Mouse (Mus musculus) CH12.LX (cell line): ENCODE measurements around the gene Slc11a1. TPM values are rescaled to one million over a fixed set of nuclear protein-coding genes. Genes with fewer than 3 reads are reported as not detected.

Experiments used
- DNase-seq: peaks from one replicate; pipeline ENCODE4 v3.0.0-alpha.2; 2013; ENCODE audit errors: extremely low read depth
- H3K27ac ChIP-seq: 2 replicates; pipeline ENCODE4 v1.5.1; 2012; ENCODE audit warnings: low read depth, mild to moderate bottlenecking, control low read depth, moderate library complexity; ENCODE audit not compliant: insufficient read depth
- H3K27me3 ChIP-seq: replicated peaks from 2 replicates; pipeline ENCODE3; 2012; ENCODE audit warnings: inconsistent platforms
- H3K36me3 ChIP-seq, 2 experiments: replicated peaks in 1 of 2; 2 replicates each; pipeline versions ENCODE3 to v1.6.1; 2012; ENCODE audit warnings: inconsistent platforms in 1 of 2, low read length in 1 of 2, mild to moderate bottlenecking in 1 of 2, mixed read lengths in 1 of 2, moderate library complexity in 1 of 2; ENCODE audit not compliant: control insufficient read depth in 1 of 2, insufficient read depth in 1 of 2
- H3K4me1 ChIP-seq, 2 experiments: 2 replicates each; pipeline ENCODE4 v1.6.1; 2012; ENCODE audit warnings: inconsistent platforms in 1 of 2, moderate library complexity in 1 of 2; ENCODE audit not compliant: insufficient read depth in 2 of 2, control insufficient read depth in 1 of 2
- H3K4me2 ChIP-seq: 2 replicates; pipeline ENCODE4 v1.6.1; 2012; ENCODE audit warnings: low read depth, mild to moderate bottlenecking, control low read depth; ENCODE audit not compliant: poor library complexity, insufficient read depth, severe bottlenecking
- H3K4me3 ChIP-seq, 3 experiments: fragments of 150-350 bp in 1 of 3; sonication (generic) in 1 of 3; replicated peaks in 1 of 3; 2 replicates each; pipeline versions ENCODE3 to v1.5.1; 2011 to 2012; ENCODE audit warnings: low read depth in 2 of 3, low read length in 2 of 3, mild to moderate bottlenecking in 2 of 3, moderate library complexity in 2 of 3, control low read depth in 1 of 3, improper control_type of control experiment in 1 of 3, inconsistent platforms in 1 of 3, mixed read lengths in 1 of 3; ENCODE audit not compliant: poor library complexity in 1 of 3
- H3K79me2 ChIP-seq: replicated peaks from 2 replicates; pipeline ENCODE4 v1.6.1; 2012; ENCODE audit warnings: mild to moderate bottlenecking, moderate library complexity; ENCODE audit not compliant: control insufficient read depth, poor library complexity, insufficient read depth, severe bottlenecking; ENCODE audit errors: extremely low read depth
- H3K9ac ChIP-seq: 2 replicates; pipeline ENCODE4 v1.6.1; 2012; ENCODE audit warnings: low read depth, mild to moderate bottlenecking, control low read depth, moderate library complexity; ENCODE audit not compliant: insufficient read depth
- H3K9me3 ChIP-seq: replicated peaks from 2 replicates; pipeline ENCODE3; 2012; ENCODE audit warnings: low read length, inconsistent platforms, mixed read lengths
- BHLHE40 ChIP-seq: IDR thresholded peaks from 2 replicates; pipeline ENCODE4 v1.6.1; 2011; ENCODE audit warnings: mild to moderate bottlenecking, low read depth, low read length, improper control_type of control experiment
- CHD2 ChIP-seq: IDR thresholded peaks from 2 replicates; pipeline ENCODE4 v1.6.1; 2011; ENCODE audit warnings: low read length, improper control_type of control experiment
- ELF1 ChIP-seq: IDR thresholded peaks from 2 replicates; pipeline ENCODE4 v1.6.1; 2014; ENCODE audit warnings: low read depth, mild to moderate bottlenecking, inconsistent platforms, low read length, improper control_type of control experiment
- ETS1 ChIP-seq: conservative IDR thresholded peaks from 2 replicates; pipeline ENCODE4 v1.6.1; 2012; ENCODE audit warnings: low read depth, mild to moderate bottlenecking, inconsistent platforms, low read length, improper control_type of control experiment, moderate library complexity
- GABPA ChIP-seq: IDR thresholded peaks from 2 replicates; pipeline ENCODE4 v1.6.1; 2012; ENCODE audit warnings: low read depth, low read length, improper control_type of control experiment, inconsistent platforms; ENCODE audit not compliant: insufficient replicate concordance
- HCFC1 ChIP-seq: IDR thresholded peaks from 2 replicates; pipeline ENCODE4 v1.6.1; 2012; ENCODE audit warnings: low read depth, mild to moderate bottlenecking, inconsistent platforms, low read length, improper control_type of control experiment
- JUN ChIP-seq: IDR thresholded peaks from 2 replicates; pipeline ENCODE4 v1.6.1; 2011; ENCODE audit warnings: low read depth, mild to moderate bottlenecking, low read length, improper control_type of control experiment, moderate library complexity; ENCODE audit not compliant: insufficient read depth
- MXI1 ChIP-seq: IDR thresholded peaks from 2 replicates; pipeline ENCODE4 v1.6.1; 2011; ENCODE audit warnings: mild to moderate bottlenecking, low read depth, low read length, improper control_type of control experiment
- NRF1 ChIP-seq: IDR thresholded peaks from 2 replicates; pipeline ENCODE4 v1.6.1; 2014; ENCODE audit warnings: low read depth, mild to moderate bottlenecking, inconsistent platforms, low read length, improper control_type of control experiment, moderate library complexity
- PAX5 ChIP-seq: IDR thresholded peaks from 2 replicates; pipeline ENCODE4 v1.6.1; 2012; ENCODE audit warnings: low read length, inconsistent platforms, mixed read lengths
- POLR2A ChIP-seq: IDR thresholded peaks from 2 replicates; pipeline ENCODE4 v1.6.1; 2011; ENCODE audit warnings: low read depth, mild to moderate bottlenecking, improper control_type of control experiment, low read length
- UBTF ChIP-seq: IDR thresholded peaks from 2 replicates; pipeline ENCODE4 v1.6.1; 2012; ENCODE audit warnings: low read depth, mild to moderate bottlenecking, inconsistent platforms, low read length, improper control_type of control experiment, moderate library complexity
- ZMIZ1 ChIP-seq: IDR thresholded peaks from 2 replicates; pipeline ENCODE4 v1.6.1; 2012; ENCODE audit warnings: low read depth, mild to moderate bottlenecking, inconsistent platforms, low read length, improper control_type of control experiment
- dilution Hi-C: fragments of 300-500 bp; cut with MboI; formaldehyde crosslinking; loops from 2 replicates; pipeline ENCODE4 v1.14.3; 2020; ENCODE audit warnings: low sequenced_read_pairs; ENCODE audit not compliant: extremely low pct_unique_long_range_greater_than_20kb, extremely low pct_ligation_motif_present
- in situ Hi-C: fragments of 300-500 bp; cut with MboI; formaldehyde crosslinking; loops from 3 replicates; pipeline ENCODE4 v1.14.3; 2019; ENCODE audit warnings: low sequenced_read_pairs, low pct_ligation_motif_present, low pct_unique_long_range_greater_than_20kb, mixed read lengths
- polyA plus RNA-seq: library from polyadenylated mRNA; unstranded; fragments of >175 nt; gene quantifications from 2 replicates; pipeline ENCODE4 v1.2.1, GENCODE M21; 2012; ENCODE audit warnings: low read depth; ENCODE audit not compliant: insufficient read length
- total RNA-seq, 2 experiments: library from RNA; depleted of rRNA; stranded (reverse); fragments of 300-350 nt in 1 of 2; fragments of >200 nt in 1 of 2; gene quantifications; 2 replicates each; pipeline ENCODE4 v1.2.3; 2012 to 2014

The Slc11a1 gene
- total and polyA plus RNA-seq, 3 experiments = 17.0 to 96.4 (median 35.7) TPM

DNA sequence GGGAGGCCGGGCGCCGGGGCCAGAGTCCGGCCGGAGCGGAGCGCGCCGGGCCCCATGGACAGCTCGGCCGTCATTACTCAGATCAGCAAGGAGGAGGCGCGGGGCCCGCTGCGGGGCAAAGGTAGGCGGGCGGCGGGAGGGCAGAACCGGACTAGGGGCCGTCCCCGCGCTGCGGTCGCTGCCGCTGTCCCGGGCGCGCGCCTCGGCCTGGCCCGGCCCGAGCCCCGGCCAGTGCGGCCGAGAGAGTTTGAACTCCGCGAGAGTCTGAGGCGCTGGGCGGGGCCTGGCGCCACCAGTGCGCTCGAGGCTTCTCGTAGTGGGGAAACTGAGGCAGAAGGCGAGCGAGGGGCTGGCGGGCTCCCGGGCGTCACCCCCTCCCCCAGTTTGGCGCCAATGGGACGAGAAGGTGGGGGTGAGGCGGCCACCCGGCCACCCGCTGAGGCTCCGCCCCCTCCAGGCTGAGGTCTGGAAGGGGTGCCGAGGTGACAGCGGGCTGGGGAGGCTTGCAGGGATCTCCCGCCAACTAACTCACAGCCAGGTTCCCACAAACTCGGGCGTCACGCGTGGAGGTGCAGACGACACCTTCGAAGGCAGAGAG lies 16.9 kb downstream of the Slc11a1 start:
- H3K9ac ChIP-seq = peak overlapping the region; percentile 98
- H3K9me3 ChIP-seq = no peaks in the 10 kb centered on the region
- peaks cover 21% of the 10 kb centered on the region for H3K79me2 ChIP-seq
- in situ Hi-C loops = loop anchor here (5.0 to 10.0 kb wide), 2 partner anchors 53 to 80 kb away; no protein-coding TSS in a partner anchor
- dilution Hi-C loops = no loop called here
- H3K4me1 ChIP-seq = peaks cover 8 to 65% of the 10 kb centered on the region in 2 experiments; a peak in 3 of 4 replicates
- peak overlapping the region; percentile 41 for H3K4me2 ChIP-seq
- DNase-seq = peak; percentile 61
- peaks cover 19 to 22% of the 10 kb centered on the region in 2 experiments for H3K36me3 ChIP-seq
- H3K4me3 ChIP-seq = peak overlapping the region; percentile 65 to 86 (median 73)
- TF ChIP-seq POLR2A = peak; percentile 47; the same call in 1 of the 2 replicates
- TF ChIP-seq UBTF = peak; percentile 27; the same call in 1 of the 2 replicates
- TF ChIP-seq MXI1 = peak; percentile 22; the same call in 1 of the 2 replicates
- no peak for TF ChIP-seq NRF1
- TF ChIP-seq HCFC1 = no peak
- 0 out of 2 replicates have a peak, but pooled peaks have one; percentile 11 for TF ChIP-seq ZMIZ1
- TF ChIP-seq PAX5 = no peak
- peak; percentile 55; the same call in 1 of the 2 replicates for TF ChIP-seq CHD2
- H3K27me3 ChIP-seq = no peaks in the 10 kb centered on the region
- H3K27ac ChIP-seq = peak overlapping the region; percentile 76

DNA sequence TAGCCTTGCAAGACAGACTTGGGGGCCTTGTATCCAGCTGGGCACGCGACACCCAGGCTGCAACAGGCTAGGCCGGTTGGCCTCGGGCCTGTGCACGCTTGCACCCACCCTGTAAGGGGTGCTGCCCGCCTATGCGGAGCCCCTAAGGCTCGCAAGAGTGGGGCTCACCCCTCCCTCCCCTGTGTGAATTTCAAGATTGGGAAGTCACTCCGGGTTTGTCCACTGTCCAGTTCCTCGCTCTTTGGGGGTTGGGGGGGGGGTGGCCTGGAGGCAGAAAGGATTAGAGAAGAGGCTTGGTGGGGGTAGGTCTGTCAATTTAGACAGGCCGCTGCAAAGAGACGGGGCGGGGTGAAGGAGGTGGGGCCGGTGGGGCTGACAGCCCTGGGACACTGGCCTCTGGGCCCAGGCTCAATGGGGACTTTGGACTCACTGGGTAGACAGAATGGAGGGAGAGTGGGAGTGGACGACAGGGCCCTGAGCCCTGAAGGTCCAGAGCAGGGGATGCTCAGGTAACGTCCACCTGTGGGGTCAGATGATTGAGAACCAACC lies 17.5 kb downstream of the Slc11a1 start:
- Histone ChIP-seq H3K4me2 (peak overlapping the region; percentile 41), H3K4me1 (peaks cover 8 to 60% of the 10 kb centered on the region in 2 experiments; a peak in 3 of 4 replicates), H3K27ac (peak overlapping the region; percentile 76), H3K27me3 (no peaks in the 10 kb centered on the region), H3K9ac (peak overlapping the region; percentile 98), H3K9me3 (no peaks in the 10 kb centered on the region), H3K4me3 (peak overlapping the region; percentile 65 to 86 (median 73)), H3K36me3 (peaks cover 19 to 22% of the 10 kb centered on the region in 2 experiments), H3K79me2 (peaks cover 21% of the 10 kb centered on the region)
- in situ Hi-C loops (loop anchor here (5.0 to 10.0 kb wide), 2 partner anchors 52 to 80 kb away; no protein-coding TSS in a partner anchor), dilution Hi-C loops (no loop called here)
- no peak for DNase-seq
- TF ChIP-seq ETS1 (no peak), GABPA (no peak), JUN (no peak), MXI1 (no peak), ZMIZ1 (peak; percentile 44; the same call in 1 of the 2 replicates), NRF1 (no peak), BHLHE40 (peak; percentile 50), ELF1 (no peak)
